Mouse (Mus musculus) layer of hippocampus, adult 8-10 months (tissue): ENCODE measurements around the gene Scfd2. TPM values are rescaled to one million over a fixed set of nuclear protein-coding genes. Genes with fewer than 3 reads are reported as not detected.
A peak's percentile ranks its signal among the peaks of the same experiment; 100 is the strongest.

Source experiments
- DNase-seq, 2 experiments: peaks; one replicate each; pipeline ENCODE4 v3.0.0; 2022; ENCODE audit warnings: low spot score in 2 of 2
- total RNA-seq, 4 experiments: library from RNA; stranded (reverse); gene quantifications; 2 replicates each; pipeline ENCODE4 v1.2.4; 2022

Gene Scfd2
- 10 to 100 TPM; 25.1 to 31.7 (median 28.8) TPM for total RNA-seq

GRCm38 (mm10) chr5:74531630-74532280 is at the start of gene Scfd2:
Gene Scfd2, minus strand, starts transcription at chr5:74531759.
- DNase-seq: peak; percentile 96

GRCm38 (mm10) chr5:74571767-74572166 is 40.2 kb upstream of the Scfd2 start:
- no peak for DNase-seq

GRCm38 (mm10) chr5:74561151-74561550 is 29.6 kb upstream of the Scfd2 start:
- no peak for DNase-seq

GRCm38 (mm10) chr5:74549566-74549965 is 18.0 kb upstream of the Scfd2 start:
- DNase-seq: no peak

- no peak for DNase-seq
Measured at GRCm38 (mm10) chr5:74545606-74546005, 14.0 kb upstream of the Scfd2 start.

GRCm38 (mm10) chr5:74536180-74536947 is 4.8 kb upstream of the Scfd2 start:
- no peak for DNase-seq

GRCm38 (mm10) chr5:74535240-74536021 is 3.9 kb upstream of the Scfd2 start, which contains the start of gene Fip1l1:
Gene Fip1l1, plus strand, starts transcription at chr5:74535449.
- DNase-seq: peak; percentile 80 to 90

- DNase-seq: no peak
Measured at GRCm38 (mm10) chr5:74530785-74531184, 774 bp downstream of the Scfd2 start.

- DNase-seq: no peak
Measured at GRCm38 (mm10) chr5:74527025-74527424, 4.5 kb downstream of the Scfd2 start.

- DNase-seq: peak; percentile 61 to 62
Measured at GRCm38 (mm10) chr5:74511686-74512085, 19.9 kb downstream of the Scfd2 start.

GRCm38 (mm10) chr5:74492705-74493104 is 38.9 kb downstream of the Scfd2 start:
- no peak for DNase-seq

- no peak for DNase-seq
Measured at GRCm38 (mm10) chr5:74484646-74485045, 46.9 kb downstream of the Scfd2 start.

- DNase-seq: peak; percentile 16 to 21
Measured at GRCm38 (mm10) chr5:74482633-74483032, 48.9 kb downstream of the Scfd2 start.

GRCm38 (mm10) chr5:74482034-74482433 is 49.5 kb downstream of the Scfd2 start:
- no peak for DNase-seq

- no peak for DNase-seq
Measured at GRCm38 (mm10) chr5:74480409-74480808, 51.1 kb downstream of the Scfd2 start.

- DNase-seq: no peak
Measured at GRCm38 (mm10) chr5:74479947-74480346, 51.6 kb downstream of the Scfd2 start.

- no peak for DNase-seq
Measured at GRCm38 (mm10) chr5:74479157-74479556, 52.4 kb downstream of the Scfd2 start.

GRCm38 (mm10) chr5:74476551-74476950 is 55.0 kb downstream of the Scfd2 start:
- no peak for DNase-seq

GRCm38 (mm10) chr5:74473117-74473516 is 58.4 kb downstream of the Scfd2 start:
- DNase-seq: no peak

- DNase-seq: no peak
Measured at GRCm38 (mm10) chr5:74470819-74471218, 60.7 kb downstream of the Scfd2 start.

- no peak for DNase-seq
Measured at GRCm38 (mm10) chr5:74469620-74470019, 61.9 kb downstream of the Scfd2 start.

- no peak for DNase-seq
Measured at GRCm38 (mm10) chr5:74467753-74468152, 63.8 kb downstream of the Scfd2 start.
